Mouse (Mus musculus): ENCODE results near the gene Umodl1. TPM values are rescaled to one million over a fixed set of nuclear protein-coding genes. Genes with fewer than 3 reads are reported as not detected.

Umodl1 gene
- total and polyA plus RNA-seq, 3 experiments: not detected

- Histone ChIP-seq H3K36me3 (ENCODE audit: control insufficient read depth in 1 of 2, insufficient read depth in 2 of 2, low read length in 2 of 2) (no peaks in the 10 kb centered on the region), H3K4me3 (ENCODE audit: control insufficient read depth in 1 of 2, insufficient read depth in 1 of 2, low read depth in 2 of 2, low read length in 2 of 2) (no peak overlapping the region), H3K79me2 (ENCODE audit: control insufficient read depth, insufficient read depth, low read length, poor library complexity) (no peaks in the 10 kb centered on the region), H3K9me3 (replicated peaks; ENCODE audit: insufficient read depth, low read length) (no peaks in the 10 kb centered on the region), H3K27me3 (ENCODE audit: control insufficient read depth in 1 of 2, insufficient read depth in 2 of 2, low read length in 2 of 2) (no peaks in the 10 kb centered on the region), H3K27ac (ENCODE audit: control insufficient read depth, low read depth, low read length) (no peak overlapping the region), H3K9ac (ENCODE audit: control insufficient read depth, low read depth, low read length, poor library complexity, severe bottlenecking) (no peak overlapping the region), H3K4me1 (ENCODE audit: control insufficient read depth in 1 of 2, insufficient read depth in 2 of 2, low read length in 2 of 2) (no peaks in the 10 kb centered on the region)
- no peak for TF ChIP-seq POLR2AphosphoS2 (IDR thresholded peaks at IDR 0.05; ENCODE audit: low read length)
- TF ChIP-seq CHD1 (IDR thresholded peaks at IDR 0.05; ENCODE audit: low read depth, low read length): no peak
- TF ChIP-seq BHLHE40 (IDR thresholded peaks at IDR 0.05; ENCODE audit: borderline replicate concordance, low read depth, low read length): no peak
- TF ChIP-seq NELFE (IDR thresholded peaks at IDR 0.05; ENCODE audit: low read depth, low read length): no peak
- TF ChIP-seq EP300 (IDR thresholded peaks at IDR 0.05; ENCODE audit: low read depth in 1 of 2, low read length in 2 of 2): no peak
- TF ChIP-seq SMC3 (IDR thresholded peaks at IDR 0.05; ENCODE audit: low read depth, low read length): no peak
- TF ChIP-seq POLR2AphosphoS5 (IDR thresholded peaks at IDR 0.05; ENCODE audit: borderline replicate concordance, low read depth, low read length): no peak
- TF ChIP-seq SIN3A (IDR thresholded peaks at IDR 0.05; ENCODE audit: low read length): no peak
- DNase-seq (ENCODE audit: low read depth, low spot score): no peak
Observed at GRCm38 (mm10) chr17:30983521-30983920, 29.1 kb downstream of the Umodl1 start.

- H3K79me2 ChIP-seq (ENCODE audit: control insufficient read depth, insufficient read depth, low read length, poor library complexity): no peaks in the 10 kb centered on the region
- DNase-seq (ENCODE audit: low read depth, low spot score): peak; percentile 16
- no peaks in the 10 kb centered on the region for H3K36me3 ChIP-seq (ENCODE audit: control insufficient read depth in 1 of 2, insufficient read depth in 2 of 2, low read length in 2 of 2)
- H3K27ac ChIP-seq (ENCODE audit: control insufficient read depth, low read depth, low read length): no peak overlapping the region
- no peaks in the 10 kb centered on the region for H3K4me1 ChIP-seq (ENCODE audit: control insufficient read depth in 1 of 2, insufficient read depth in 2 of 2, low read length in 2 of 2)
- H3K27me3 ChIP-seq (ENCODE audit: control insufficient read depth in 1 of 2, insufficient read depth in 2 of 2, low read length in 2 of 2): peaks cover 0 to 2% of the 10 kb centered on the region in 2 experiments; a peak in 1 of 4 replicates
- no peaks in the 10 kb centered on the region for H3K9me3 ChIP-seq (replicated peaks; ENCODE audit: insufficient read depth, low read length)
- H3K4me3 ChIP-seq (ENCODE audit: control insufficient read depth in 1 of 2, insufficient read depth in 1 of 2, low read depth in 2 of 2, low read length in 2 of 2): no peak overlapping the region
- TF ChIP-seq CHD2 (IDR thresholded peaks at IDR 0.05; ENCODE audit: low read length) (no peak), MYC (IDR thresholded peaks at IDR 0.05; ENCODE audit: low read depth, low read length) (no peak), SIN3A (IDR thresholded peaks at IDR 0.05; ENCODE audit: low read length) (no peak), SMC3 (IDR thresholded peaks at IDR 0.05; ENCODE audit: low read depth, low read length) (peak; percentile 34), RAD21 (IDR thresholded peaks at IDR 0.05; ENCODE audit: low read depth, low read length) (peak; percentile 7; the same call in 1 of the 2 replicates), CTCF (IDR thresholded peaks at IDR 0.05 in 2 of 3, conservative IDR thresholded peaks at IDR 0.05 in 1 of 3; ENCODE audit: control insufficient read depth in 1 of 3, insufficient read depth in 1 of 3, low read depth in 2 of 3, low read length in 3 of 3, poor library complexity in 1 of 3, severe bottlenecking in 1 of 3) (peak; percentile 50 to 61 (median 58))
- no peak overlapping the region for H3K9ac ChIP-seq (ENCODE audit: control insufficient read depth, low read depth, low read length, poor library complexity, severe bottlenecking)
Observed at GRCm38 (mm10) chr17:30990254-30990653, 35.8 kb downstream of the Umodl1 start.

- Histone ChIP-seq H3K9me3 (replicated peaks; ENCODE audit: insufficient read depth, low read length) (no peaks in the 10 kb centered on the region), H3K36me3 (ENCODE audit: control insufficient read depth in 1 of 2, insufficient read depth in 2 of 2, low read length in 2 of 2) (no peaks in the 10 kb centered on the region), H3K4me3 (ENCODE audit: control insufficient read depth in 1 of 2, insufficient read depth in 1 of 2, low read depth in 2 of 2, low read length in 2 of 2) (no peak overlapping the region), H3K4me1 (ENCODE audit: control insufficient read depth in 1 of 2, insufficient read depth in 2 of 2, low read length in 2 of 2) (no peaks in the 10 kb centered on the region), H3K79me2 (ENCODE audit: control insufficient read depth, insufficient read depth, low read length, poor library complexity) (no peaks in the 10 kb centered on the region), H3K9ac (ENCODE audit: control insufficient read depth, low read depth, low read length, poor library complexity, severe bottlenecking) (no peak overlapping the region), H3K27me3 (ENCODE audit: control insufficient read depth in 1 of 2, insufficient read depth in 2 of 2, low read length in 2 of 2) (peaks cover 0 to 2% of the 10 kb centered on the region in 2 experiments; a peak in 1 of 4 replicates), H3K27ac (ENCODE audit: control insufficient read depth, low read depth, low read length) (no peak overlapping the region)
- DNase-seq (ENCODE audit: low read depth, low spot score): no peak
- TF ChIP-seq ZKSCAN1 (IDR thresholded peaks at IDR 0.05; ENCODE audit: low read depth, low read length) (no peak), UBTF (IDR thresholded peaks at IDR 0.05; ENCODE audit: borderline replicate concordance, insufficient read depth, low read depth, low read length) (no peak), MYB (IDR thresholded peaks at IDR 0.05; ENCODE audit: low read depth, low read length) (no peak), KAT2A (conservative IDR thresholded peaks at IDR 0.05; ENCODE audit: low read depth, low read length) (no peak), POLR2A (IDR thresholded peaks at IDR 0.05; ENCODE audit: control insufficient read depth in 1 of 2, insufficient read depth in 1 of 2, low read depth in 1 of 2, low read length in 2 of 2, poor library complexity in 1 of 2) (no peak), RAD21 (IDR thresholded peaks at IDR 0.05; ENCODE audit: low read depth, low read length) (no peak)
Observed at GRCm38 (mm10) chr17:30996296-30996695, 41.9 kb downstream of the Umodl1 start.

Data from MEL (cell line).